Mouse (Mus musculus) ovary, postnatal 14 days (tissue): ENCODE results near the gene Slc27a5.

ENCODE experiments used
- DNase-seq: peaks from one replicate; pipeline ENCODE4 v3.0.0; 2022; ENCODE audit warnings: low spot score

Slc27a5 gene

DNA sequence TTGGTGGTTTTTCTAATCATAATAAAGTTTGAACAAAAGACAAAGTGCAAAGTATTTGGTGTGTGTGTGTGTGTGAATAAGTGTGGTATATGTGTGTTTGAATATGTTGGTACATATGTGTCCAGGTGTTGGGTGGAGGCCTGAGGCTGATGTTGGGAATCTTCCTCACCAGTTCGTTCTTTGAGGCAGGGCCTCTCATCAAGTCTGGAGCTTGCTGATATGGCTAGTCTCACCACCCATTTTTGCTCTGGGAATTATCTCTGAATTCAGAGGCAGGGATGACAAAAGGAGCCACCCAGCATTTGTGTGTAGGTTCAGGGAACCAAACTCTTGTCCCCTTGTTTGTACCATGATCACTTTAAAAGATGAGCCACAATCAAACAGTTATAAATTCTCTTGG lies 12.3 kb downstream of the Slc27a5 start:
- no peak for DNase-seq

DNA sequence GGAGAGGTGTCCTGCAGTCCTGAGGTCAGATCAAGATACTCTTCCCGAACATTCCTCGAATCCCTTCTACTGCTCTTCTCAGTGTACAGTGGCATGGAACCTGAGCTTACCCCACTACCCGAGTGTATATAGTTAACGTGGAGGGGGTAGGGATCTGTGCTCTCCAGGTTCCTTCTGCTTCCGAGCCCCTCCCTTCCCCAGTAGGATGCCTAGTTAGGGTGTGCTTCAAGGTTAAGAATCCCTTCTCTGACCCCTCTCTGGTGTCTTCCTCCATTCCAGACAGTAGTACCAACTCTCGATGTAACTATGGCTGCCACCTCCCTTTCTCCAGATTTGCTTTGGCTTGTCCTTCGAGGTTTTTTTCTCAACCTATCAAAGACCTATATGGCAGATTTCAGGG lies 17.7 kb downstream of the Slc27a5 start:
- no peak for DNase-seq

DNA sequence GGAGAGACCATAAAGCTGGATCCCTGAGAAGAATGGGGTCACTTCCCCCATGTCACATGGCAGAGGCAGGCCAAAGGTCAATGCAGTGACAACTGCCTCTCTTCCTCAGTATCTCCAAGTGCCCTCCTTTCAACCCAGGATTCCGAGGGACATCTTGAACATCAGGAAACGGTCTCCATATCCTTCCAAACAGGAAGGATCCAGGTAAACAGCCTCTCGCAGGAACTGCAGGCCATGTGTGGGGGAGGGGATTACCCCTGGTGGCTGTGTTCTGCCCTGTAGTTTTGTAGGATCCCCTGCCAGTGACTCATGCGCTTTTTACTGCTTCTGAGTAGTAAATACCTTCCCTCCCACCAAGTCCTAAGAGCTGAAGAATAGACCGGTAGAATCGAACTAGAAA lies 18.2 kb downstream of the Slc27a5 start:
- DNase-seq = no peak

GRCm38 (mm10) chr7:12978931-12979722 lies 18.9 kb downstream of the Slc27a5 start:
- DNase-seq = no peak

DNA sequence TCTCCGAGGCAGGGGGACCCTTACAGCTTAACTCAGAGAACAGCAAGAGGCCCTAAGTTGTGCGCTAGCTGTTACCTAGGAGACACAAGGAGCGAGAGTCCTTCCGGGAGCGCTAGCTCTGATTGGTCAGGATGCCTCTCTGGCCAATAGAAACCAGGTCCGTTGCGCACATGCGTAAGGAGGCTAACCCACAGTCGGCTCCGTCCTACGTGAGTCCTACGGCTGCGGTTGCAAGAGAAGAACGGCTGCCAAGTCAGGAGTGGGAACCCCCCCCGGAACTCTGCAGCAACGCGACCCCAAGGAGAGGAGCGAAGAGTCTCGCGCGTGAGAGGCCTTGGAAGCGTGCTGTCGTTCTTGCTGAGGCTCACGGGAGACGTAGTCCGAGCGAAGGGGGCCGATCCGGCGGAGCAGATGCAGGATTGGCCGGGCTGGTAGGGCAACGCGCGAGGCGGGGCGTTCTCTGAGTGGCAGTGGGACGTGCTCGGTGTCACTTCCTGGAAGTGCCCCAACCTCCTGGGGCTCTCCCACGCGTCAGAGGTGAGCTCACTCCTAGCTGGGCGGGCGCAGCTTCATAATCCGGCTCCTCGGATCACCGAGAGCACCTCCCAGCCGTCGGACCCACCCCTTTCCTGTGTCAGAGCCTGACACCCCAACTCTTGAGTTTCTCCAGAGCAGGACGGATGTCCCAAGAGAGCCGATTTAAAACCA lies 20.2 kb downstream of the Slc27a5 start, which contains the start of gene Zfp446:
Gene Zfp446 (plus strand): TSS at position 167 of the 708 bp plus-strand sequence.
- peak; percentile 95 for DNase-seq

DNA sequence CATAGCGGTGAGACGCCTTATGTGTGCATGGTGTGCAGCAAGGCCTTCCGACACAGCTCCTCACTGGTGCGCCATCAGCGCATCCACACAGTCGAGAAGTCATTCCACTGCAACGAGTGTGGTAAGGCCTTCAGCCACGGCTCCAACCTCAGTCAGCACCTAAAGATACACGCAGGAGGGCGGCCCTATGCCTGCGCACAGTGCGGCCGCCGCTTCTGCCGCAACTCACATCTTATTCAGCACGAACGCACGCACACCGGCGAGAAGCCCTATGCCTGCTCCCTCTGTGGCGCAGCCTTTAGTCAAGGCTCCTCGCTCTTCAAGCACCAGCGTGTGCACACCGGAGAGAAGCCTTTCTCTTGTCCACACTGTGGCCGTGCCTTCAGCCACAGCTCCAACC lies 27.1 kb downstream of the Slc27a5 start:
- no peak for DNase-seq

DNA sequence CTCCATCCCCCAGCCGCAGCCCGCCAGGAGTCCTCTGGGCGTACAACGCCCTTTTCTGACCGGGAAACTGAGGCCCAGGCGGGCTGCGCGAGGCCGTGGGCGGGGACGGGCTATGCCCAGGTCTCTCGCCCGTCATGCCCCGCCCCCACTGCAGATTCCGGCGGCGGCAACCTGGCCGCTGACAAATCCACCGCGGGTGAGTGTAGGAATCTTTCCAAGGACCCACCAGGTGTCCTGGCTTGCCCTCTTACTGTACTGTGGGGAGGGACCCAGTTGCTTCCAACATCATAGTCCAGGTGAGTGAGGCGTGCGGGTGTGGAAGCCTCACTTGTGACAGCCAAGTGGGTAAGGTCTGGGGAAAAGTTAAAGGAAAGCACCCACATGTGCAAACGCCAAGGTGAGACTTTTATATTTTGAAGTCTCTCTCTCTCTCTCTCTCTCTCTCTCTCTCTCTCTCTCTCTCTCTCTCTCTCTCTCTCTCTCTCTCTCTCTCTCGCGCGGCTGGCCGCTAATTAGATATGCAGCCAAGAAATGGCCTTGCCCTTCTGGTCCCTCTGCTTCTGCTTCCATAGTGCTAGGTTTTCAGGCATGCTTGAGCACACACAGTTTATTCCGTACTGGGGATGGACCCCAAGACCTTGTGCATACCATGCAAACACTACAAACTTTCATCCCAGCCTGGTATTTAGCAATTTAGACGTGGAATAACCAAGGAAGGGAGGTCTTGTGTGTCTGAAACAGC lies 31.7 kb downstream of the Slc27a5 start:
- DNase-seq = peak; percentile 25

GRCm38 (mm10) chr7:12965678-12966091 lies 32.3 kb downstream of the Slc27a5 start, which contains the start of gene Zfp324:
Gene Zfp324, plus strand, starts transcription at chr7:12965838.
- DNase-seq = peak; percentile 78

- DNase-seq = peak; percentile 20
Measured at GRCm38 (mm10) chr7:12961511-12962141, 36.4 kb downstream of the Slc27a5 start.

- DNase-seq = no peak
Measured at GRCm38 (mm10) chr7:12959718-12960117, 38.3 kb downstream of the Slc27a5 start.

GRCm38 (mm10) chr7:12958948-12959347 lies 39.0 kb downstream of the Slc27a5 start:
- DNase-seq = no peak

- DNase-seq = no peak
Measured at GRCm38 (mm10) chr7:12957511-12957910, 40.5 kb downstream of the Slc27a5 start.

GRCm38 (mm10) chr7:12954896-12955295 lies 43.1 kb downstream of the Slc27a5 start:
- no peak for DNase-seq

DNA sequence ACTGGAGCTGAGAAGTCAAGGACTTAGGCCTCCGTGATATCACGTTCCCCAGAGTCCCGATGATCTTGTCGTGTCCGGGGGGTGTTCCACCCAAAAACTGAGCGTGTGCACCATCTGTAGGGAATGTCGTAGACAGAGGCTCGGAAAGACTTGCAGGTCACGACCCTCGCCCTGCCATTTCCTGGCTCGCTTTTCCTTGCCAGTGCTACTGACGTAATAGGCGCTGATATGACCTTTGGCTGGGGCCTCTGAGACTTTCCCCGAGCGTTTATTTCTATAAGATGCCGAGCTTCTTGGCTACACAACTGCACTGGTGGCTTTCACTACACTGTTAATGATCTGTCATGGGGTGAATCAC lies 48.1 kb downstream of the Slc27a5 start:
- DNase-seq = no peak

GRCm38 (mm10) chr7:12949032-12949871 lies 48.7 kb downstream of the Slc27a5 start:
- DNase-seq = peak; percentile 77

DNA sequence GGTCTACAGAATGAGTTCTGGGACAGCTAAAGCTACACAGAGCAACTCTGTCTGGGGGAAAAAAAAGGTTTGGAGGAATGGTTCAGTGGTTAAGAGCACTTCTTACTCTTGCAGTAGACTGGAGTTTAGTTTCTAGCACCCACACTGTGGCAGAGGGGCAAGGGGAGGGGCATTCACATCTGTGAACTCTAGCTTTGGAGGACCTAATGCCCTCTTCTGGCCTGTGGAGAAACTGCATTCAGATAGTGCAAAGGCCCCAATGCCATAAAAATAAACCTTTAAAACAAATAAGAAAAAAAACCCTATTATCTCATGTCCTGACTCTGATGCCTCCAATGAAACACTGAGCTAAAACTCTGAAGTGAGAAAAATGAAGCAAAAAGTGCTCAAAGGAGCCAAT lies 54.5 kb downstream of the Slc27a5 start:
- DNase-seq = no peak

GRCm38 (mm10) chr7:12940599-12940998 lies 57.4 kb downstream of the Slc27a5 start:
- no peak for DNase-seq
